ENCODE assay signal across 16 mouse cellular contexts in genomic region chr14:79139096-79139651, GRCm38 (mm10).
A peak's percentile ranks its signal among the peaks of the same experiment; 100 is the strongest.
DNase-seq lines count a peak whose midpoint lies in the region; ATAC-seq and TF ChIP-seq lines count a peak whose summit lies in the region.
"Had no signal": no experiment of that assay in that cellular context is flagged by ENCODE, and none has a peak within 500 bp of the region (broad histone marks: within the 10 kb centered on the region; RNA-seq: fewer than 3 reads in every experiment).

No protein-coding gene starts in this region.

- H3K36me3 ChIP-seq in heart, adult 2 months (ENCODE audit: control insufficient read depth, insufficient read depth, low read length): peaks cover 9% of the 10 kb centered on the region; the same call in 1 of the 2 replicates
- H3K36me3 ChIP-seq in liver, postnatal 0 days (replicated peaks; ENCODE audit: insufficient read depth, low read length): no peaks in the 10 kb centered on the region
- H3K36me3 ChIP-seq in liver, embryonic 11.5 days (ENCODE audit: control insufficient read depth, insufficient read depth, low read length): no peaks in the 10 kb centered on the region
- H3K36me3 ChIP-seq in limb, embryonic 12.5 days: no peaks in the 10 kb centered on the region
- H3K36me3 ChIP-seq: midbrain, embryonic 15.5 days had no signal

- TF ChIP-seq CTCF in heart, adult 2 months (IDR thresholded peaks at IDR 0.05): peak; percentile 60
- peak; percentile 29; the same call in 1 of the 2 replicates for TF ChIP-seq CTCF in liver, postnatal 0 days (IDR thresholded peaks at IDR 0.05; ENCODE audit: low read depth)

- H3K27ac ChIP-seq in heart, adult 2 months: peak overlapping the region; percentile 84
- no peak overlapping the region for H3K27ac ChIP-seq in liver, postnatal 0 days (ENCODE audit: low read depth)
- H3K27ac ChIP-seq in liver, embryonic 11.5 days (ENCODE audit: low read depth, low read length): no peak overlapping the region
- H3K27ac ChIP-seq in limb, embryonic 12.5 days: peak overlapping the region; percentile 72
- H3K27ac ChIP-seq: midbrain, embryonic 15.5 days had no signal

- 89% methylated on average over 6 of the region's 6 CpGs for WGBS in heart, adult 2 months
- WGBS in liver, postnatal 0 days (ENCODE audit: insufficient replicate concordance): 84% methylated on average over 6 of the region's 6 CpGs
- 90% methylated on average over 6 of the region's 6 CpGs for WGBS in liver, embryonic 11.5 days
- WGBS in limb, embryonic 12.5 days: 91% methylated on average over 6 of the region's 6 CpGs

- no peak for TF ChIP-seq POLR2A in heart, adult 2 months (IDR thresholded peaks at IDR 0.05; ENCODE audit: insufficient read depth, low read depth, low read length)

- H3K4me3 ChIP-seq in heart, adult 2 months: no peak overlapping the region
- no peak overlapping the region for H3K4me3 ChIP-seq in liver, postnatal 0 days (ENCODE audit: low read depth, low read length)
- H3K4me3 ChIP-seq in liver, embryonic 11.5 days (ENCODE audit: low read depth, low read length): no peak overlapping the region
- H3K4me3 ChIP-seq in limb, embryonic 12.5 days (replicated peaks): no peak overlapping the region
- H3K4me3 ChIP-seq: erythroblast, embryonic 14.5 days; midbrain, embryonic 15.5 days had no signal

- DNase-seq in heart, adult 2 months: no peak
- no peak for DNase-seq in heart, postnatal 4 days
- DNase-seq in liver, postnatal 0 days: no peak
- DNase-seq in liver, embryonic 11.5 days (ENCODE audit: low spot score): no peak
- DNase-seq in ES-CJ7 (ENCODE audit: low read depth, low spot score): peak; percentile 40
- no peak for DNase-seq in urinary bladder, adult 18-20 months (ENCODE audit: low spot score in 2 of 2)
- DNase-seq in cerebellum, adult 18-20 months: no peak
- DNase-seq: adrenal gland, postnatal 14 days; B cell, adult 2 months; cerebellum, adult 11 months; embryo, embryonic 11 days; kidney, adult 9 months; lung, postnatal 36 days had no signal

- no peaks in the 10 kb centered on the region for H3K27me3 ChIP-seq in heart, adult 2 months (ENCODE audit: control insufficient read depth, insufficient read depth, low read length)
- H3K27me3 ChIP-seq in liver, postnatal 0 days (ENCODE audit: insufficient read depth, low read length): no peaks in the 10 kb centered on the region
- no peaks in the 10 kb centered on the region for H3K27me3 ChIP-seq in liver, embryonic 11.5 days (replicated peaks; ENCODE audit: control insufficient read depth, insufficient read depth, low read length)
- peaks cover 3% of the 10 kb centered on the region; the same call in 1 of the 2 replicates for H3K27me3 ChIP-seq in limb, embryonic 12.5 days
- H3K27me3 ChIP-seq: midbrain, embryonic 15.5 days had no signal

- no peaks in the 10 kb centered on the region for H3K9me3 ChIP-seq in liver, postnatal 0 days (ENCODE audit: low read length)
- no peaks in the 10 kb centered on the region for H3K9me3 ChIP-seq in liver, embryonic 11.5 days (ENCODE audit: control insufficient read depth, low read length)
- no peaks in the 10 kb centered on the region for H3K9me3 ChIP-seq in limb, embryonic 12.5 days
- H3K9me3 ChIP-seq: midbrain, embryonic 15.5 days had no signal

- H3K9ac ChIP-seq in heart, adult 2 months (ENCODE audit: low read depth, low read length): peak overlapping the region; percentile 54; the same call in 1 of the 2 replicates
- H3K9ac ChIP-seq in liver, postnatal 0 days (replicated peaks): no peak overlapping the region
- H3K9ac ChIP-seq in liver, embryonic 11.5 days (ENCODE audit: low read depth, low read length): no peak overlapping the region
- no peak overlapping the region for H3K9ac ChIP-seq in limb, embryonic 12.5 days (replicated peaks)
- H3K9ac ChIP-seq: midbrain, embryonic 15.5 days had no signal

- no peak overlapping the region for H3K4me2 ChIP-seq in liver, postnatal 0 days (ENCODE audit: low read depth, low read length)
- no peak overlapping the region for H3K4me2 ChIP-seq in liver, embryonic 11.5 days
- peak overlapping the region; percentile 32; the same call in 1 of the 2 replicates for H3K4me2 ChIP-seq in limb, embryonic 12.5 days
- H3K4me2 ChIP-seq: midbrain, embryonic 15.5 days had no signal

- intact Hi-C loops in heart, adult 2 months (cut with DNase I): no loop called here

- TF ChIP-seq EP300 in heart, adult 2 months (IDR thresholded peaks at IDR 0.05; ENCODE audit: insufficient read depth, low read depth, low read length): no peak
- TF ChIP-seq EP300 in liver, postnatal 0 days (IDR thresholded peaks at IDR 0.05; ENCODE audit: low read depth): no peak

- ATAC-seq in liver, postnatal 0 days: no peak
- ATAC-seq in liver, embryonic 11.5 days (replicated peaks; ENCODE audit: low FRiP score): no peak
- ATAC-seq in limb, embryonic 12.5 days (ENCODE audit: insufficient number of reproducible peaks, insufficient read depth, low FRiP score, low TSS enrichment, low read depth): no peak

- H3K4me1 ChIP-seq in heart, adult 2 months (ENCODE audit: control insufficient read depth, insufficient read depth, low read length): peaks cover 16% of the 10 kb centered on the region
- H3K4me1 ChIP-seq in liver, postnatal 0 days (ENCODE audit: insufficient read depth): no peaks in the 10 kb centered on the region
- H3K4me1 ChIP-seq in liver, embryonic 11.5 days (replicated peaks; ENCODE audit: control insufficient read depth, insufficient read depth, low read length): no peaks in the 10 kb centered on the region; the same call in 1 of the 2 replicates
- peaks cover 62% of the 10 kb centered on the region for H3K4me1 ChIP-seq in limb, embryonic 12.5 days (replicated peaks)

- no peaks in the 10 kb centered on the region for H3K79me2 ChIP-seq in heart, adult 2 months (replicated peaks; ENCODE audit: control insufficient read depth, insufficient read depth, low read length)

Comparison
In these comparisons a context has a peak if more than half of its experiments do, and no peak if none do; other contexts are left out.
1. H3K27ac ChIP-seq: peak in heart, adult 2 months (single experiment) and limb, embryonic 12.5 days (single experiment); none in liver, postnatal 0 days (single experiment) and liver, embryonic 11.5 days (single experiment).